Mouse (Mus musculus) ES-Bruce4 (cell line): ENCODE results near the gene Rab27a. TPM values are rescaled to one million over a fixed set of nuclear protein-coding genes. Genes with fewer than 3 reads are reported as not detected.

Experiments used
- H3K27ac ChIP-seq: 2 replicates; pipeline ENCODE4 v1.5.1; 2012; ENCODE audit warnings: low read length, inconsistent platforms; ENCODE audit not compliant: insufficient read depth
- H3K27me3 ChIP-seq: 2 replicates; pipeline ENCODE4 v1.6.1; 2012; ENCODE audit warnings: mild to moderate bottlenecking, low read length, inconsistent platforms; ENCODE audit not compliant: control insufficient read depth, poor library complexity, insufficient read depth, severe bottlenecking
- H3K36me3 ChIP-seq: 2 replicates; pipeline ENCODE4 v1.6.1; 2012; ENCODE audit warnings: inconsistent platforms, mild to moderate bottlenecking, low read length, moderate library complexity; ENCODE audit not compliant: control insufficient read depth, poor library complexity, insufficient read depth, severe bottlenecking
- H3K4me1 ChIP-seq: one replicate; pipeline ENCODE4 v1.8.1; 2011; ENCODE audit warnings: low read length; ENCODE audit not compliant: control insufficient read depth, insufficient read depth
- H3K4me3 ChIP-seq: 2 replicates; pipeline ENCODE4 v1.5.1; 2011; ENCODE audit warnings: low read depth, mild to moderate bottlenecking, low read length
- H3K9ac ChIP-seq: 2 replicates; pipeline ENCODE4 v1.6.1; 2012; ENCODE audit warnings: low read depth, mild to moderate bottlenecking, inconsistent platforms; ENCODE audit not compliant: poor library complexity, severe bottlenecking
- H3K9me3 ChIP-seq: replicated peaks from 2 replicates; pipeline ENCODE4 v1.6.1; 2012; ENCODE audit warnings: mild to moderate bottlenecking, low read length, inconsistent platforms; ENCODE audit not compliant: control insufficient read depth, poor library complexity, insufficient read depth, severe bottlenecking
- CTCF ChIP-seq: IDR thresholded peaks from one replicate; pipeline ENCODE4 v1.8.1; 2011; ENCODE audit warnings: low read depth, low read length
- EP300 ChIP-seq: IDR thresholded peaks from 2 replicates; pipeline ENCODE4 v1.6.1; 2011; ENCODE audit warnings: low read depth, low read length; ENCODE audit not compliant: insufficient read depth
- POLR2A ChIP-seq: IDR thresholded peaks from one replicate; pipeline ENCODE4 v1.8.1; 2011; ENCODE audit warnings: low read length; ENCODE audit not compliant: insufficient read depth
- polyA plus RNA-seq: library from polyadenylated mRNA; stranded (reverse); fragments of >200 nt; gene quantifications from 2 replicates; pipeline ENCODE4 v1.2.4, GENCODE M21; 2011; ENCODE audit warnings: low read depth; ENCODE audit not compliant: missing spikeins, insufficient read depth, insufficient read length

The Rab27a gene
- polyA plus RNA-seq, 1 experiment, result 18.2 TPM

- Histone ChIP-seq H3K27ac (no peak overlapping the region), H3K9ac (no peak overlapping the region), H3K4me1 (no peaks in the 10 kb centered on the region), H3K4me3 (no peak overlapping the region), H3K36me3 (no peaks in the 10 kb centered on the region), H3K9me3 (no peaks in the 10 kb centered on the region), H3K27me3 (no peaks in the 10 kb centered on the region)
- TF ChIP-seq CTCF (no peak), POLR2A (no peak), EP300 (no peak)
These were observed 40.6 kb upstream of the Rab27a start for GRCm38 (mm10) chr9:73004076-73004475.

- no peak overlapping the region for H3K4me3 ChIP-seq
- no peak overlapping the region for H3K9ac ChIP-seq
- H3K9me3 ChIP-seq, result no peaks in the 10 kb centered on the region
- TF ChIP-seq CTCF (no peak), POLR2A (no peak), EP300 (no peak)
- no peak overlapping the region for H3K27ac ChIP-seq
- H3K36me3 ChIP-seq, result 0 out of 2 replicates have a peak, but pooled peaks cover under 1% of the 10 kb centered on the region
- H3K27me3 ChIP-seq, result no peaks in the 10 kb centered on the region
- no peaks in the 10 kb centered on the region for H3K4me1 ChIP-seq
These were observed 39.5 kb upstream of the Rab27a start for GRCm38 (mm10) chr9:73005106-73005505.

- peaks cover 6% of the 10 kb centered on the region; the same call in 1 of the 2 replicates for H3K36me3 ChIP-seq
- no peaks in the 10 kb centered on the region for H3K27me3 ChIP-seq
- H3K4me3 ChIP-seq, result no peak overlapping the region
- H3K9me3 ChIP-seq, result no peaks in the 10 kb centered on the region
- no peaks in the 10 kb centered on the region for H3K4me1 ChIP-seq
- H3K27ac ChIP-seq, result no peak overlapping the region
- no peak for TF ChIP-seq POLR2A
- TF ChIP-seq CTCF, result no peak
- no peak for TF ChIP-seq EP300
- H3K9ac ChIP-seq, result no peak overlapping the region
These were observed 38.5 kb upstream of the Rab27a start for GRCm38 (mm10) chr9:73006175-73006574.

DNA sequence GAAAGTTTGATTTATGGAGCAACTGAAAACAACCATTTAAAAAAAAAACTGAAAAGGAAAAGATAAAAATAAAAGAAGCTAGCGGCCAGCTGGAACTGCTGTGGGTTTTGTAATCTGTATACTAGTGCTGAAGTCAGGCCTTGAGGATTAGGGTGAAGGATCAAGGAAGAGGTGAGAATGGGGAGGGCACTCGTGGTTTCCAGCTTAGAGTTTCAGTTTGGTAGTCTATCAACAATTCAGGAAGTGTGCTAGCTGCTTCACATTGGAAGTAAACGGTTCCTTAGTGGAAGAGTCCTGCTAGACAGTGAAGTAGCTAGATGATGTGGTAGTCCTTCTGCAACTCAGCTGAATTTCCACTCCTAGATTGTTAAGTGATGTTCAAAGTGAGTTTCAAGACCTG lies 36.3 kb upstream of the Rab27a start:
- H3K9ac ChIP-seq, result no peak overlapping the region
- H3K36me3 ChIP-seq, result peaks cover 11% of the 10 kb centered on the region
- no peaks in the 10 kb centered on the region for H3K4me1 ChIP-seq
- TF ChIP-seq POLR2A (no peak), EP300 (no peak), CTCF (no peak)
- no peak overlapping the region for H3K27ac ChIP-seq
- H3K27me3 ChIP-seq, result no peaks in the 10 kb centered on the region
- no peak overlapping the region for H3K4me3 ChIP-seq
- no peaks in the 10 kb centered on the region for H3K9me3 ChIP-seq

GRCm38 (mm10) chr9:73012629-73013028 lies 32.0 kb upstream of the Rab27a start:
- Histone ChIP-seq H3K9me3 (no peaks in the 10 kb centered on the region), H3K27ac (no peak overlapping the region), H3K36me3 (peaks cover 30% of the 10 kb centered on the region), H3K4me3 (no peak overlapping the region), H3K9ac (no peak overlapping the region), H3K27me3 (no peaks in the 10 kb centered on the region), H3K4me1 (no peaks in the 10 kb centered on the region)
- TF ChIP-seq EP300 (no peak), CTCF (no peak), POLR2A (no peak)

GRCm38 (mm10) chr9:73014724-73015123 lies 29.9 kb upstream of the Rab27a start:
- no peaks in the 10 kb centered on the region for H3K27me3 ChIP-seq
- H3K9ac ChIP-seq, result no peak overlapping the region
- H3K36me3 ChIP-seq, result peaks cover 30% of the 10 kb centered on the region
- no peaks in the 10 kb centered on the region for H3K4me1 ChIP-seq
- no peak overlapping the region for H3K4me3 ChIP-seq
- no peaks in the 10 kb centered on the region for H3K9me3 ChIP-seq
- TF ChIP-seq EP300, result no peak
- TF ChIP-seq POLR2A, result no peak
- no peak for TF ChIP-seq CTCF
- H3K27ac ChIP-seq, result no peak overlapping the region
